Mouse (Mus musculus) testis, adult 10 weeks (tissue): Measurements from ENCODE around the gene Eed. TPM values are rescaled to one million over a fixed set of nuclear protein-coding genes. Genes with fewer than 3 reads are reported as not detected.

Experiments
- polyA plus RNA-seq: library from polyadenylated mRNA; stranded (reverse); fragments of 350-450 nt; fragmentation: Illumina TruSeq; extraction: RNeasy Lipid Tissue Mini Kit (QIAGEN cat#74804); gene quantifications from one replicate; pipeline ENCODE4 v1.2.3, GENCODE M21; 2014; ENCODE audit warnings: low read depth, low replicate concordance

The Eed gene
- 89.6 TPM for polyA plus RNA-seq

DNA sequence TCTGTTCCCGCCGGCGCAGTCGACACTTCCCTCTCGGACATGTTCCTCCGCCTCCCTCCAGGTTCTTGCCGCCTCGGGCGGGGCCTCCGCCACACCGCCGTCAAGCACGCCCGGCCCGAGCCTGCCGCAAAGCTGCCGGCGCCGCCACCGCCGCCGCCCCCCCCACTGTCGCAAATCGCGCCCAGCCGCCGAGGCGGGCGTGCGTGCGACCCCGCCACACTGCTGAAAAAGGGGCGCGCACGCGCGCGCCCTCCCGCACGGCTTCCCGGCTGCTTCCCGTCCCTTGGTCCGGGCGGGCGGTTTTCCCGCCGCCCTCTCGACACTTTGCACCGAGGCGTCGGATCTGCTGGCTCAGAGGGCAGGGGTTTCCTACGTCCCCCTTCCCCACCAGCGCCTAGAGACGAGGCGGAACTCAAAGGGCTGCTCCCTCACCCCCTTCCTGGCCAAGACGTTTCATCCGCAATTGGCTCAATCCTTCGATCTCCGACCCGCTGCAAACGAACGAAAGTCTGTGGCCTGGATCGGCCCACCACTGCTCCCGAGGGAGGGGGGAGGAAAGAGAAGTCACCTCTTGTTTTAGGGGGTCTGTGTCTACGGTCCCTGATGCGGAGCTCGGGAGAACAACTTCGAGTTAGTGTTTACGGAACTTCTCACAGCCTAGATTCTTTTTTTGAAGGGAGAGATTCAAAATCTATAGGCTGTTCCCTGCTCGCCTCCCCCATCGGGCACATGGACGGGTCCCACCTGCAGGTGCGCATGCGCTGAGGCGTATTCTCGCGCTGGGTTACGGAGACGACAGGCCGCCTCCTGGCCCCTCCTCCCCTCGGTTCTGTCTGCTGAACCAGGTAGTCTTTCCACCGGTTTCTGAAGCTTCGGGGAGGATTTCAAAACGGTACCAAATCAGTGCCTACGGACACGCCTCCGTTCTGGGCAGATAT is at the start of gene Eed:
Gene Eed (minus strand): TSS at position 499 of the 938 bp plus-strand sequence.

DNA sequence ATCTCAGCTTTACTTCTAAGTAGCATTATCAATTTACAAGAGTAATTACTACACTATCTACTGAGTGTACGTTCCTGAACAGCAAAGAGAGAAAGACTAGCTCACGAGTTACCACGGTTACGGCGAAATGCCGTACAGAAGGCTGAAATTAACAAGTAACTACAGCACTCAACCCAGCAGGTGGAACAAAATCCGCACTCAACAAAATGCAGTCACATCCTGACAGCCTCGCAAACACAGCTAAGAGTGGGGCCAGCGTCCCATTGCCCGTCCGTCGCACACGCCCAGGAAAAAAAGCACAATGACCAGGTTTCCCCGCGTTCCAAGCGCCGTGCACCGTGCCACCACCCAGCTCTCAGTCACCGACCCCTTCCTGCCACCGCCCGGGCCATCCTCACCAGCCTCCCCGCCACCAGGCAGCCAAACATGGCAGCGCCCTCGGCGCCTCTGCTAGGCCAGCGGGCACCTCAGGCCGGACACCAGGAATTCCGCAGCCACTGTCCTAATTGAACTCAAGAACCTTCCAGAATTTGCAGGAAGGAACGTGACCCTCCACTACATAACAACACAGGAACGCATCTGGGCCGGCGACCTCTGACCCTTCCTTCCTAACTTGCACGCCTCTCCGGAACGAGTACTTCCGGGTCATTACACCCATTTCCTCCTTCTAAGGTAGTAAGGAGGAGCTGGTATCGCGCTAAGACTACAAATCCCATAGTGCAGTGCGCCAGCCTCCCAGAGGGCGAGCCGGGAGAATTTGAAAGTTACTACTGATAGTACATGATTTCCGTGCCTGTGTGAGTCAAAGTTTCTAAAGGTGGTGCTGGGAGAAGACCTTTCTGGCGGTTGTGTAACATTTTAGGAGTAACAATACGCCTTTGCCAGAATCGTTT is 40.0 kb downstream of the Eed start, which contains the start of gene Hikeshi:
Gene Hikeshi (minus strand): TSS at position 634 of the 893 bp plus-strand sequence.

Other genes starting within 250 kb of the Eed start
- gene Ccdc81, start 77.4 kb downstream of the Eed start, polyA plus RNA-seq, result 196 TPM
- gene Hikeshi, start 39.8 kb downstream of the Eed start, polyA plus RNA-seq, result 23.5 TPM
- 270 TPM for gene Picalm, start 149.2 kb upstream of the Eed start, polyA plus RNA-seq